Mouse (Mus musculus) brain, embryonic 14.5 days (tissue): ENCODE data around the gene Tenm4.

Source experiments
- CTCF ChIP-seq: fragments of 200-500 bp; IDR thresholded peaks from 2 replicates; pipeline ENCODE4 v1.5.1; 2012; ENCODE audit warnings: inconsistent platforms, mild to moderate bottlenecking, moderate library complexity, borderline replicate concordance; ENCODE audit not compliant: insufficient read depth, insufficient read length; ENCODE audit errors: extremely low read depth
- POLR2A ChIP-seq: fragments of 200-500 bp; IDR thresholded peaks from 2 replicates; pipeline ENCODE4 v1.6.1; 2012; ENCODE audit warnings: mild to moderate bottlenecking, inconsistent platforms, borderline replicate concordance; ENCODE audit not compliant: poor library complexity, insufficient read depth, insufficient read length, severe bottlenecking; ENCODE audit errors: extremely low read depth

DNA sequence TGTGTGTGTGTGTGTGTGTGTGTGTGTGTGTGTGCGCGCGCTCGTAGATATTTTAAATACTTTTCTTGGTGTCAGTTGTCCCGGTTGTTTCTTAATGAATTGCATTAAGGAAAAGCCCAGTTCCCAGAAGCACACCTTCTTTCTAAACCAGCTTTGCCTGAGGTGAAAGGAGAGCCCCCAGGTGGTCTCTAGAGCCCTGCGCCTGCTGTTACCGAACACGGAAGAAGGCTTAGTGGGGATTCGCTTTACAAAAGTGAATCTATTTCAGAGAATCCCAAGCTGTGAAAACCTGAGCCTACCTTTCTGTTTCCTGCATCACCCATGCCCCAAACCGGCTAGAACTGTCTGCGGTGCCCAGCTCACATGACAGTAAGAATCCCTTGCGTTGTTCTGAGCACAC is 583.1 kb downstream of the Tenm4 start:
- no peak for TF ChIP-seq CTCF
- no peak for TF ChIP-seq POLR2A
